Mouse (Mus musculus): Measurements from ENCODE around the gene Trim10. TPM values are rescaled to one million over a fixed set of nuclear protein-coding genes. Genes with fewer than 3 reads are reported as not detected.

Gene Trim10
- polyA plus RNA-seq, 1 experiment, result 0.13 TPM

GRCm38 (mm10) chr17:36844286-36844719 is 25.1 kb upstream of the Trim10 start:
- DNase-seq, result no peak
- no peak overlapping the region for H3K27ac ChIP-seq (ENCODE audit: insufficient read depth, low read length)
- TF ChIP-seq POLR2A (IDR thresholded peaks at IDR 0.05; ENCODE audit: borderline replicate concordance, insufficient read depth, low read length) (no peak), CTCF (IDR thresholded peaks at IDR 0.05; ENCODE audit: borderline replicate concordance, insufficient read depth, low read depth, low read length) (no peak)

DNA sequence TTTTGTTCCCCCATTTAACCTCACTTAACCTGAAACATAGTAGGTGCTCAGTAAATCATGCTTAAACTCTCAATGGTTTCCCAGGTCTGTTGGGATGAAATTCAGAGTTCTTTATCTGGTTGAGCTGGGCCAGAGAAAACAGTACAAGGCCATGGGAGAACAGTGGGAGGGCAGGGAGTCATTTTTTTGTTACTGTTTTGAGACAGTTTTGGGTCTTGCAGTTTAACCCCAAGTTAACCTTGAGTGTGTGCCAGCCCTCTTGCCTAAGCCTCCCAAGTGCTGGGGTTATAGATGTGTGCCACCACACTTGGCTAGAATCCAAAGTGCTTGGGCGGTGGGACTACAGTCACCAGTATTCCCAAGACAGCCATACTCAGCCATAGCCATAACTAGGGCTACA is 24.6 kb upstream of the Trim10 start:
- DNase-seq, result no peak
- Histone ChIP-seq H3K27ac (ENCODE audit: insufficient read depth, low read length) (no peak overlapping the region), H3K4me1 (ENCODE audit: control insufficient read depth, insufficient read depth, low read length) (peaks cover 3% of the 10 kb centered on the region; the same call in 1 of the 2 replicates), H3K4me3 (replicated peaks; ENCODE audit: insufficient read depth, low read depth, low read length) (no peak overlapping the region), H3K27me3 (ENCODE audit: control insufficient read depth, insufficient read depth, low read length) (no peaks in the 10 kb centered on the region)
- TF ChIP-seq POLR2A (IDR thresholded peaks at IDR 0.05; ENCODE audit: borderline replicate concordance, insufficient read depth, low read length) (no peak), CTCF (IDR thresholded peaks at IDR 0.05; ENCODE audit: borderline replicate concordance, insufficient read depth, low read depth, low read length) (no peak)
- 34% methylated on average over 1 of the region's 1 CpGs for WGBS

More at GRCm38 (mm10) chr17:36844286-36844719, 25.1 kb upstream of the Trim10 start:
- Histone ChIP-seq H3K4me1 (ENCODE audit: control insufficient read depth, insufficient read depth, low read length) (peaks cover 3% of the 10 kb centered on the region; the same call in 1 of the 2 replicates), H3K4me3 (replicated peaks; ENCODE audit: insufficient read depth, low read depth, low read length) (no peak overlapping the region), H3K27me3 (ENCODE audit: control insufficient read depth, insufficient read depth, low read length) (no peaks in the 10 kb centered on the region)

DNA sequence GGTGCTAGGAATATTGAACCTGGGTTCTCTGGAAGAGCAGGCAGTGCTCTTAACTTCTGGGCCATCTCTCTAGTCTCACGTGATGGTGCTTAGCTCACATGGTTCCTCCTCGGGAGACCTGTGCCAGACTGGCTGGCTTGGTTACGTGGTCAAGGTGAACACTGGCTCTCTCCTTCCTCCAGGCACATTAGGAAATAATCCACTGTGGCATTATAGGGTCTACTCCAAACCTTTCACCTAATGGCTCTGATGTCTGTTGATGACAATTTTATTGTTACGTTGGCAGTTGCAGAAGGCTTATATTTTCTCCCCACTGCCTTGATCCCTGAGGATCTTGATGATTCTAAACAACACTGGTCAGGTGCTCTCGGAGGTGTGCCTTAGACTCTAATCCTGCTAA is 20.5 kb upstream of the Trim10 start:
- H3K4me3 ChIP-seq (replicated peaks; ENCODE audit: insufficient read depth, low read depth, low read length), result no peak overlapping the region
- DNase-seq, result no peak
- no peaks in the 10 kb centered on the region for H3K27me3 ChIP-seq (ENCODE audit: control insufficient read depth, insufficient read depth, low read length)
- H3K4me1 ChIP-seq (ENCODE audit: control insufficient read depth, insufficient read depth, low read length), result peaks cover 10% of the 10 kb centered on the region; the same call in 1 of the 2 replicates
- no peak for TF ChIP-seq CTCF (IDR thresholded peaks at IDR 0.05; ENCODE audit: borderline replicate concordance, insufficient read depth, low read depth, low read length)
- TF ChIP-seq POLR2A (IDR thresholded peaks at IDR 0.05; ENCODE audit: borderline replicate concordance, insufficient read depth, low read length), result no peak
- H3K27ac ChIP-seq (ENCODE audit: insufficient read depth, low read length), result no peak overlapping the region
- 40% methylated on average over 5 of the region's 5 CpGs for WGBS

DNA sequence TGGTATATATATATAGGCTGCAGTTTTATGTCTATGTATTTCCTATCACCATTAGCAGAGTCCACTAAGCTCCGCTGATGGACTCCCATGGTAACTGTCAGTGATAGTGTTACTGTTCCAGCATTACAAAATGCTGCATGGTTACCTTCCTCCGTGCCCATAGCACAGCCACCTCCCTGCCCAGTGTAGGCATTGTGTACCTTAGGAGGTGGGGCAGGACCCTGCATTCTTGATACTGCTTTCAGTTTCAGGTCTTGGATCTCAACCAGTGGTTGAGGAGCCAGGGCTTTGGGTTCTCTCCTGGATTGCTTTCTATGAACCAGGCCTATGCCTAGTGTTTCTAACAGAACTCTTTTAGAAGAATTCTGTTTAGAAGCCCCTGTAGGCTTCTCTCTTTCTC is 19.4 kb upstream of the Trim10 start:
- 86% methylated on average over 2 of the region's 2 CpGs for WGBS
- peaks cover 10% of the 10 kb centered on the region; the same call in 1 of the 2 replicates for H3K4me1 ChIP-seq (ENCODE audit: control insufficient read depth, insufficient read depth, low read length)
- no peak overlapping the region for H3K27ac ChIP-seq (ENCODE audit: insufficient read depth, low read length)
- no peak overlapping the region for H3K4me3 ChIP-seq (replicated peaks; ENCODE audit: insufficient read depth, low read depth, low read length)
- TF ChIP-seq POLR2A (IDR thresholded peaks at IDR 0.05; ENCODE audit: borderline replicate concordance, insufficient read depth, low read length), result no peak
- no peak for TF ChIP-seq CTCF (IDR thresholded peaks at IDR 0.05; ENCODE audit: borderline replicate concordance, insufficient read depth, low read depth, low read length)
- H3K27me3 ChIP-seq (ENCODE audit: control insufficient read depth, insufficient read depth, low read length), result no peaks in the 10 kb centered on the region
- DNase-seq, result no peak

DNA sequence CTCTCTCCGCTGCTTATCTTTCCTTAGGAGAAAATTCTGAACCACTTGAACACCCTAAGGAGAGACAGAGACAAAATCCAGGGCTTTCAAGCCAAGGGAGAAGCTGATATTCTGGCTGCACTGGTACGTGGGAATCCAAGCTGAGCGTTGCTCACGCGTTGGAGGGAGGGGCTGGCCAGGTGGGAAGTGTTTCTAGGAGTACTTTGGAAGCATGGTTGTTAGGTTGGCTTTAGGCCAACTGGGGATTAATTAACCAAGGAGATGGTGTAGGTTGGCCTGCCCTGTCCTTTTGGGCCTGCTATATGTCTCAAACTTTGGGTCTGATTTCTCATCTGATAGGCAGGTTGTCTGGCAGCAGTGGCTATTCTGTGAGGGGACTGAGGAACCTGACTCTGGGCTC is 18.2 kb upstream of the Trim10 start:
- H3K27ac ChIP-seq (ENCODE audit: insufficient read depth, low read length), result no peak overlapping the region
- DNase-seq, result no peak
- no peaks in the 10 kb centered on the region for H3K27me3 ChIP-seq (ENCODE audit: control insufficient read depth, insufficient read depth, low read length)
- peaks cover 10% of the 10 kb centered on the region; the same call in 1 of the 2 replicates for H3K4me1 ChIP-seq (ENCODE audit: control insufficient read depth, insufficient read depth, low read length)
- TF ChIP-seq POLR2A (IDR thresholded peaks at IDR 0.05; ENCODE audit: borderline replicate concordance, insufficient read depth, low read length), result no peak
- no peak for TF ChIP-seq CTCF (IDR thresholded peaks at IDR 0.05; ENCODE audit: borderline replicate concordance, insufficient read depth, low read depth, low read length)
- H3K4me3 ChIP-seq (replicated peaks; ENCODE audit: insufficient read depth, low read depth, low read length), result no peak overlapping the region
- WGBS, result 69% methylated on average over 5 of the region's 5 CpGs

- H3K4me1 ChIP-seq (ENCODE audit: control insufficient read depth, insufficient read depth, low read length), result peaks cover 10% of the 10 kb centered on the region; the same call in 1 of the 2 replicates
- no peak for DNase-seq
- H3K4me3 ChIP-seq (replicated peaks; ENCODE audit: insufficient read depth, low read depth, low read length), result no peak overlapping the region
- WGBS, result 96% methylated on average over 5 of the region's 5 CpGs
- H3K27ac ChIP-seq (ENCODE audit: insufficient read depth, low read length), result no peak overlapping the region
- TF ChIP-seq POLR2A (IDR thresholded peaks at IDR 0.05; ENCODE audit: borderline replicate concordance, insufficient read depth, low read length), result no peak
- TF ChIP-seq CTCF (IDR thresholded peaks at IDR 0.05; ENCODE audit: borderline replicate concordance, insufficient read depth, low read depth, low read length), result no peak
- no peaks in the 10 kb centered on the region for H3K27me3 ChIP-seq (ENCODE audit: control insufficient read depth, insufficient read depth, low read length)
Observed at GRCm38 (mm10) chr17:36851627-36852026, 17.7 kb upstream of the Trim10 start.

- WGBS, result 97% methylated on average over 3 of the region's 3 CpGs
- no peak for DNase-seq
- TF ChIP-seq POLR2A (IDR thresholded peaks at IDR 0.05; ENCODE audit: borderline replicate concordance, insufficient read depth, low read length) (no peak), CTCF (IDR thresholded peaks at IDR 0.05; ENCODE audit: borderline replicate concordance, insufficient read depth, low read depth, low read length) (no peak)
- Histone ChIP-seq H3K27ac (ENCODE audit: insufficient read depth, low read length) (no peak overlapping the region), H3K4me3 (replicated peaks; ENCODE audit: insufficient read depth, low read depth, low read length) (no peak overlapping the region), H3K27me3 (ENCODE audit: control insufficient read depth, insufficient read depth, low read length) (no peaks in the 10 kb centered on the region), H3K4me1 (ENCODE audit: control insufficient read depth, insufficient read depth, low read length) (peaks cover 5% of the 10 kb centered on the region; the same call in 1 of the 2 replicates)
Observed at GRCm38 (mm10) chr17:36855484-36855883, 13.9 kb upstream of the Trim10 start.

- H3K4me3 ChIP-seq (replicated peaks; ENCODE audit: insufficient read depth, low read depth, low read length), result no peak overlapping the region
- TF ChIP-seq CTCF (IDR thresholded peaks at IDR 0.05; ENCODE audit: borderline replicate concordance, insufficient read depth, low read depth, low read length), result no peak
- TF ChIP-seq POLR2A (IDR thresholded peaks at IDR 0.05; ENCODE audit: borderline replicate concordance, insufficient read depth, low read length), result no peak
- no peak for DNase-seq
- 0 out of 2 replicates have a peak, but pooled peaks cover under 1% of the 10 kb centered on the region for H3K4me1 ChIP-seq (ENCODE audit: control insufficient read depth, insufficient read depth, low read length)
- H3K27ac ChIP-seq (ENCODE audit: insufficient read depth, low read length), result no peak overlapping the region
- 78% methylated on average over 4 of the region's 4 CpGs for WGBS
- no peaks in the 10 kb centered on the region for H3K27me3 ChIP-seq (ENCODE audit: control insufficient read depth, insufficient read depth, low read length)
Observed at GRCm38 (mm10) chr17:36856236-36856635, 13.1 kb upstream of the Trim10 start.

Data from cerebellum, adult 2 months (tissue).